Mouse (Mus musculus) gastrocnemius, adult 18-20 months (tissue): Measurements from ENCODE around the gene T2. TPM values are rescaled to one million over a fixed set of nuclear protein-coding genes. Genes with fewer than 3 reads are reported as not detected.

Source experiments
- total RNA-seq, 2 experiments: library from RNA; stranded (reverse); gene quantifications; 2 replicates each; pipeline ENCODE4 v1.2.3; 2021

T2 gene
- total RNA-seq, 2 experiments from 2014 or later: not detected

Other genes starting within 250 kb of the T2 start
- under 1 TPM; 0.11 to 0.50 TPM for gene Gm49673, start 208.2 kb upstream of the T2 start, total RNA-seq
- 10 to 100 TPM; 13.7 to 20.3 TPM for gene Rnaset2a, start 207.9 kb upstream of the T2 start, total RNA-seq
- 10 to 100 TPM; 14.9 to 17.9 TPM for gene Fgfr1op, start 190.5 kb upstream of the T2 start, total RNA-seq
- not detected for gene Ccr6, start 119.9 kb upstream of the T2 start, total RNA-seq
- gene Mpc1, start 73.1 kb upstream of the T2 start, total RNA-seq: 100 to 1,000 TPM; 418 to 491 TPM
- gene Sft2d1, start 44.9 kb upstream of the T2 start, total RNA-seq: 1 to 10 TPM; 6.0 to 7.0 TPM
- not detected for gene Prr18, start 18.5 kb upstream of the T2 start, total RNA-seq
- gene T, start 78.4 kb downstream of the T2 start, total RNA-seq: not detected
- gene Pde10a, start 169.4 kb downstream of the T2 start, total RNA-seq: 1 to 10 TPM; 3.5 to 4.4 TPM
- not detected for gene Gm17087, start 211.0 kb downstream of the T2 start, total RNA-seq